Mouse (Mus musculus) cerebellum, adult (tissue): ENCODE measurements around the gene Kdm5c.
"Not testable (repeated sequence)": the region's sequence is repeated elsewhere in the genome, so short reads cannot be mapped to it uniquely, and the experiment has no call there.

ENCODE experiments used
- ATAC-seq: cut with Nextera tagmentation; 2 replicates; pipeline ENCODE4 v1.9.2; 2017; ENCODE audit warnings: mild to moderate bottlenecking, moderate library complexity, mixed read lengths; ENCODE audit not compliant: insufficient number of reproducible peaks, low FRiP score, low TSS enrichment

The Kdm5c gene

GRCm38 (mm10) chrX:152232781-152233763 is at the start of gene Kdm5c:
Kdm5c (plus strand) TSS chrX:152233020.
- ATAC-seq = peak; percentile 99

- ATAC-seq = no peak
Observed at GRCm38 (mm10) chrX:152187151-152187550, 45.7 kb upstream of the Kdm5c start.

GRCm38 (mm10) chrX:152191266-152191665 is 41.6 kb upstream of the Kdm5c start:
- ATAC-seq = no peak

- no peak for ATAC-seq
Observed at GRCm38 (mm10) chrX:152197814-152198648, 34.8 kb upstream of the Kdm5c start.

GRCm38 (mm10) chrX:152201737-152202421 is 30.9 kb upstream of the Kdm5c start:
- ATAC-seq = peak; percentile 64; the same call in 1 of the 2 replicates

- ATAC-seq = no peak
Observed at GRCm38 (mm10) chrX:152202422-152203103, 30.3 kb upstream of the Kdm5c start.

GRCm38 (mm10) chrX:152203247-152203646 is 29.6 kb upstream of the Kdm5c start:
- no peak for ATAC-seq

- no peak for ATAC-seq
Observed at GRCm38 (mm10) chrX:152205486-152205885, 27.3 kb upstream of the Kdm5c start.

GRCm38 (mm10) chrX:152214703-152215102 is 18.1 kb upstream of the Kdm5c start:
- ATAC-seq = no peak

GRCm38 (mm10) chrX:152218529-152218928 is 14.3 kb upstream of the Kdm5c start:
- ATAC-seq = no peak

GRCm38 (mm10) chrX:152221721-152222120 is 11.1 kb upstream of the Kdm5c start:
- ATAC-seq = 0 out of 2 replicates have a peak, but pooled peaks have one; percentile 6

- ATAC-seq = peak; percentile 61; the same call in 1 of the 2 replicates
Observed at GRCm38 (mm10) chrX:152222226-152222625, 10.6 kb upstream of the Kdm5c start.

GRCm38 (mm10) chrX:152223313-152223712 is 9.5 kb upstream of the Kdm5c start:
- ATAC-seq = no peak

- ATAC-seq = no peak
Observed at GRCm38 (mm10) chrX:152224280-152224679, 8.5 kb upstream of the Kdm5c start.

- no peak for ATAC-seq
Observed at GRCm38 (mm10) chrX:152234125-152234524, 1.3 kb downstream of the Kdm5c start.

- no peak for ATAC-seq
Observed at GRCm38 (mm10) chrX:152235758-152236157, 2.9 kb downstream of the Kdm5c start.

GRCm38 (mm10) chrX:152243140-152243539 is 10.3 kb downstream of the Kdm5c start:
- not testable (repeated sequence) for ATAC-seq

GRCm38 (mm10) chrX:152244492-152245189 is 11.8 kb downstream of the Kdm5c start:
- no peak for ATAC-seq

- ATAC-seq = no peak
Observed at GRCm38 (mm10) chrX:152271189-152271588, 38.4 kb downstream of the Kdm5c start.
